Mouse (Mus musculus): ENCODE measurements around the gene Atf6. TPM values are rescaled to one million over a fixed set of nuclear protein-coding genes. Genes with fewer than 3 reads are reported as not detected.

The Atf6 gene
- total RNA-seq, 1 experiment from 2014 or later, result 49.6 TPM

- no peak for ATAC-seq (replicated peaks; ENCODE audit: insufficient number of reproducible peaks, low FRiP score, low TSS enrichment, poor library complexity, severe bottlenecking)
These were observed 18.5 kb upstream of the Atf6 start for GRCm38 (mm10) chr1:170886044-170886458.

- ATAC-seq (replicated peaks; ENCODE audit: insufficient number of reproducible peaks, low FRiP score, low TSS enrichment, poor library complexity, severe bottlenecking), result peak; percentile 98
These were observed 17.5 kb upstream of the Atf6 start, which contains the start of the genes Gm26620 and Dusp12 for GRCm38 (mm10) chr1:170884978-170885561. Gene Gm26620 (plus strand): TSS chr1:170885065. Gene Dusp12 (minus strand): TSS chr1:170885540.

GRCm38 (mm10) chr1:170884390-170884789 is 16.8 kb upstream of the Atf6 start:
- ATAC-seq (replicated peaks; ENCODE audit: insufficient number of reproducible peaks, low FRiP score, low TSS enrichment, poor library complexity, severe bottlenecking), result no peak

- no peak for ATAC-seq (replicated peaks; ENCODE audit: insufficient number of reproducible peaks, low FRiP score, low TSS enrichment, poor library complexity, severe bottlenecking)
These were observed 15.4 kb upstream of the Atf6 start for GRCm38 (mm10) chr1:170882915-170883485.

GRCm38 (mm10) chr1:170876906-170877305 is 9.3 kb upstream of the Atf6 start:
- no peak for ATAC-seq (replicated peaks; ENCODE audit: insufficient number of reproducible peaks, low FRiP score, low TSS enrichment, poor library complexity, severe bottlenecking)

- ATAC-seq (replicated peaks; ENCODE audit: insufficient number of reproducible peaks, low FRiP score, low TSS enrichment, poor library complexity, severe bottlenecking), result no peak
These were observed 8.1 kb upstream of the Atf6 start for GRCm38 (mm10) chr1:170875676-170876075.

DNA sequence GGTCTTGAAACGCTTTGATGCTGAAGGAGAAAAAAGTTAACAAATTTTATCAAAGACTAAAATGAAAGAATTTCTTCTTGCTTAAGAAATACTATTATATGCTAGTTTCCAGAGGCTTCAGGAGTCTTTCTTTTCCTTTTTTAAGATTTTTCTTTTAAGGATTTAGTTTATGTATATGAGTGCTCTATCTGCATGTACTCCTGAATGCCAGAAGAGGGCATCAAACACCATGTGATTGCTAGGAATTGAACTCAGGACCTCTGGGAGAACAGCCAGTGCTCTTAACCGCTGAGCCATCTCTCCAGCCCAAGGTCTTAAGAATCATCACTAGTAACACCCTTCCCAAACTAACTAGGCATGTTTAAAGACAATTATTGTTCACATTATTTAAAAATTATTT is 4.4 kb upstream of the Atf6 start:
- no peak for ATAC-seq (replicated peaks; ENCODE audit: insufficient number of reproducible peaks, low FRiP score, low TSS enrichment, poor library complexity, severe bottlenecking)

GRCm38 (mm10) chr1:170871402-170871801 is 3.8 kb upstream of the Atf6 start:
- no peak for ATAC-seq (replicated peaks; ENCODE audit: insufficient number of reproducible peaks, low FRiP score, low TSS enrichment, poor library complexity, severe bottlenecking)

- no peak for ATAC-seq (replicated peaks; ENCODE audit: insufficient number of reproducible peaks, low FRiP score, low TSS enrichment, poor library complexity, severe bottlenecking)
These were observed 1.3 kb upstream of the Atf6 start for GRCm38 (mm10) chr1:170868905-170869283.

- ATAC-seq (replicated peaks; ENCODE audit: insufficient number of reproducible peaks, low FRiP score, low TSS enrichment, poor library complexity, severe bottlenecking), result peak; percentile 48
These were observed 735 bp upstream of the Atf6 start for GRCm38 (mm10) chr1:170868107-170868904.

- peak; percentile 8; the same call in 1 of the 2 replicates for ATAC-seq (replicated peaks; ENCODE audit: insufficient number of reproducible peaks, low FRiP score, low TSS enrichment, poor library complexity, severe bottlenecking)
These were observed 430 bp downstream of the Atf6 start for GRCm38 (mm10) chr1:170866992-170867690.

GRCm38 (mm10) chr1:170865406-170865805 is 2.2 kb downstream of the Atf6 start:
- ATAC-seq (replicated peaks; ENCODE audit: insufficient number of reproducible peaks, low FRiP score, low TSS enrichment, poor library complexity, severe bottlenecking), result no peak

DNA sequence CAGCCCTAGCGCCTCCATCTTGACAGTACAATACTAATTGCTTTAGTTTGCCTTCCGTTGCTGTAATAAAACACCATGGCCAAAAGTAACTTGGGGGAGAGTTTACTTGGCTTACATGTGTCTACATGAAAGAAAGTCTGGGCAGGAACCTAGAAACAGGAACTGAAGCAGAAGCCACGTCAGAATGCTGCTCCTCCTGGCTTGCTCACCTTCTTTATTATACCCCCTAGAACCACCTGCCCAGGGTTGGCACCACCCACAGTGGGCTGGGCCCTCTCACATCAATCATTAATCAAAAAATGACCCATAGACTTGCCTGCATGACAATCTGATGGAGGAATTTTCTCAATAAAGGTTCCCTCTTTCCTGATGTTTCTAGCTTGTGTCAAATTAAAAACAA is 2.8 kb downstream of the Atf6 start:
- ATAC-seq (replicated peaks; ENCODE audit: insufficient number of reproducible peaks, low FRiP score, low TSS enrichment, poor library complexity, severe bottlenecking), result no peak

GRCm38 (mm10) chr1:170864234-170864633 is 3.3 kb downstream of the Atf6 start:
- ATAC-seq (replicated peaks; ENCODE audit: insufficient number of reproducible peaks, low FRiP score, low TSS enrichment, poor library complexity, severe bottlenecking), result no peak

- ATAC-seq (replicated peaks; ENCODE audit: insufficient number of reproducible peaks, low FRiP score, low TSS enrichment, poor library complexity, severe bottlenecking), result no peak
These were observed 4.5 kb downstream of the Atf6 start for GRCm38 (mm10) chr1:170863033-170863432.

- ATAC-seq (replicated peaks; ENCODE audit: insufficient number of reproducible peaks, low FRiP score, low TSS enrichment, poor library complexity, severe bottlenecking), result no peak
These were observed 5.2 kb downstream of the Atf6 start for GRCm38 (mm10) chr1:170862435-170862717.

GRCm38 (mm10) chr1:170861671-170862434 is 5.7 kb downstream of the Atf6 start:
- ATAC-seq (replicated peaks; ENCODE audit: insufficient number of reproducible peaks, low FRiP score, low TSS enrichment, poor library complexity, severe bottlenecking), result no peak

GRCm38 (mm10) chr1:170858872-170859271 is 8.7 kb downstream of the Atf6 start:
- ATAC-seq (replicated peaks; ENCODE audit: insufficient number of reproducible peaks, low FRiP score, low TSS enrichment, poor library complexity, severe bottlenecking), result no peak

DNA sequence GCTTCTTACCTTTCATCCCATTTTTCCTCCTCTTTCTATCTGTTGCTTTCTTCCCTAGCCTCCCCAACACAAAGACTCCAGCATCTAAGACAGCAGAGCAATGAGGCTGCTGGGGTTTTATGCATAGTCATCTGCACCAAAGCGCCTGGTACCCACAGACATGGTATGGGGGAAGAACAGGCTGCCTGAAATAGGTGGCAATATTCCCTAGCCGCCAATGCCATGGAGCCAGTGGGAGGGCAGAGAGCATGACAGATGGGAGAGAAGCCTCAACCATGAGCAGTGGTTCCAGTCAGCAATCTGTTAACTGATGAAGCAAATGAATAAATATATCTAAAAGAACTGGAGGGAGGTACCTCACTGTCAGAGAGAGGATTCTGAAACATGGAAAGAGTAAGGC is 10.2 kb downstream of the Atf6 start:
- ATAC-seq (replicated peaks; ENCODE audit: insufficient number of reproducible peaks, low FRiP score, low TSS enrichment, poor library complexity, severe bottlenecking), result no peak
